Mouse (Mus musculus) heart, embryonic 15.5 days (tissue): ENCODE measurements around the gene Colgalt1. TPM values are rescaled to one million over a fixed set of nuclear protein-coding genes. Genes with fewer than 3 reads are reported as not detected.
A peak's percentile ranks its signal among the peaks of the same experiment; 100 is the strongest.

Experiments used
- ATAC-seq: fragments of 200-750 bp; cut with Nextera tagmentation; replicated peaks from 2 replicates; pipeline ENCODE4 v1.8.0; 2017; ENCODE audit warnings: low read depth, moderate TSS enrichment; ENCODE audit not compliant: insufficient number of reproducible peaks, insufficient read depth, low FRiP score
- H3K27ac ChIP-seq: fragments of 300-500 bp; sonication (generic); 2 replicates; pipeline ENCODE4 v1.5.1; 2015; ENCODE audit warnings: mild to moderate bottlenecking, inconsistent platforms
- H3K27me3 ChIP-seq: fragments of 300-500 bp; sonication (generic); 2 replicates; pipeline ENCODE4 v1.6.1; 2015; ENCODE audit warnings: inconsistent platforms
- H3K36me3 ChIP-seq: fragments of 300-500 bp; sonication (generic); 2 replicates; pipeline ENCODE4 v1.6.1; 2015; ENCODE audit warnings: mild to moderate bottlenecking, inconsistent platforms
- H3K4me1 ChIP-seq: fragments of 300-500 bp; sonication (generic); replicated peaks from 2 replicates; pipeline ENCODE4 v1.6.1; 2015; ENCODE audit warnings: inconsistent platforms
- H3K4me2 ChIP-seq: fragments of 300-500 bp; sonication (generic); 2 replicates; pipeline ENCODE4 v1.6.1; 2015; ENCODE audit warnings: inconsistent platforms, mild to moderate bottlenecking, moderate library complexity
- H3K4me3 ChIP-seq: fragments of 300-500 bp; sonication (generic); 2 replicates; pipeline ENCODE4 v1.5.1; 2015; ENCODE audit warnings: mild to moderate bottlenecking, inconsistent platforms
- H3K9ac ChIP-seq: fragments of 300-500 bp; sonication (generic); 2 replicates; pipeline ENCODE4 v1.6.1; 2015; ENCODE audit warnings: mild to moderate bottlenecking, inconsistent platforms
- H3K9me3 ChIP-seq: fragments of 300-500 bp; sonication (generic); replicated peaks from 2 replicates; pipeline ENCODE4 v1.6.1; 2016; ENCODE audit warnings: inconsistent platforms
- WGBS: fragments of 180-500 bp; shearing (Covaris S2); methylation state at CpG from one replicate; pipeline ENCODE4 v1.1.7; 2015; ENCODE audit warnings: mixed read lengths; 5-methylcytosine and 5-hydroxymethylcytosine counted together
- microRNA-seq: library from miRNA; unstranded; fragments of <30 nt; microRNA quantifications from one replicate; pipeline ENCODE4, GENCODE M21; 2016
- polyA plus RNA-seq: library from polyadenylated mRNA; unstranded; fragments of >200 nt; fragmentation: Nextera tagmentation; extraction: Ambion mirVana; gene quantifications from 2 replicates; pipeline ENCODE4 v1.2.1, GENCODE M21; 2015

Colgalt1 gene
- polyA plus RNA-seq, 1 experiment from 2014 or later, result 50.4 TPM

- Histone ChIP-seq H3K27ac (peak within 1 kb of the TSS; percentile 66), H3K4me3 (peak within 1 kb of the TSS; percentile 61), H3K36me3 (no peaks in the 10 kb centered on the region), H3K27me3 (peaks cover 10% of the 10 kb centered on the region; the same call in 1 of the 2 replicates), H3K9me3 (no peaks in the 10 kb centered on the region), H3K9ac (peak within 1 kb of the TSS; percentile 57), H3K4me2 (peak within 1 kb of the TSS; percentile 100), H3K4me1 (peaks cover 57% of the 10 kb centered on the region)
- peak; percentile 48 for ATAC-seq
- under 1% methylated on average over 42 of the region's 42 CpGs for WGBS
Observed at GRCm38 (mm10) chr8:71671549-71671965, 60.8 kb downstream of the Colgalt1 start, which contains the start of gene Unc13a. TSS of gene Unc13a (minus strand) at chr8:71671757.

- Histone ChIP-seq H3K9me3 (no peaks in the 10 kb centered on the region), H3K4me1 (peaks cover 50% of the 10 kb centered on the region), H3K4me3 (peak overlapping the region; percentile 61; the same call in 1 of the 2 replicates), H3K36me3 (no peaks in the 10 kb centered on the region), H3K9ac (no peak overlapping the region), H3K4me2 (peak overlapping the region; percentile 100), H3K27me3 (peaks cover 10% of the 10 kb centered on the region; the same call in 1 of the 2 replicates), H3K27ac (peak overlapping the region; percentile 66; the same call in 1 of the 2 replicates)
- WGBS, result 65% methylated on average over 6 of the region's 6 CpGs
- no peak for ATAC-seq
Observed at GRCm38 (mm10) chr8:71672168-71672735, 61.5 kb downstream of the Colgalt1 start.

- ATAC-seq, result no peak
- no peak overlapping the region for H3K9ac ChIP-seq
- WGBS, result 73% methylated on average over 2 of the region's 2 CpGs
- no peak overlapping the region for H3K4me3 ChIP-seq
- no peak overlapping the region for H3K4me2 ChIP-seq
- H3K4me1 ChIP-seq, result peaks cover 40% of the 10 kb centered on the region
- H3K36me3 ChIP-seq, result no peaks in the 10 kb centered on the region
- H3K27me3 ChIP-seq, result peaks cover 21% of the 10 kb centered on the region
- H3K27ac ChIP-seq, result no peak overlapping the region
- no peaks in the 10 kb centered on the region for H3K9me3 ChIP-seq
Observed at GRCm38 (mm10) chr8:71674071-71674470, 63.3 kb downstream of the Colgalt1 start.

Small RNAs within 50 kb of the gene (microRNA-seq; reads per million reads assigned to microRNA genes)
- not detected for gene Mir6769b

Other genes starting within 250 kb of the Colgalt1 start
- 67.6 and 75.3 TPM in 2 replicates for gene Use1, start 244.2 kb upstream of the Colgalt1 start, polyA plus RNA-seq
- 4.9 and 7.2 TPM in 2 replicates for gene Ocel1, start 239.7 kb upstream of the Colgalt1 start, polyA plus RNA-seq
- gene Nr2f6, start 229.0 kb upstream of the Colgalt1 start, polyA plus RNA-seq, result 43.4 and 51.5 TPM in 2 replicates
- gene Ushbp1, start 215.2 kb upstream of the Colgalt1 start, polyA plus RNA-seq, result 14.6 and 17.3 TPM in 2 replicates
- gene Babam1, start 214.1 kb upstream of the Colgalt1 start, polyA plus RNA-seq, result 75.5 and 89.9 TPM in 2 replicates
- 23.0 and 34.0 TPM in 2 replicates for gene Ankle1, start 205.0 kb upstream of the Colgalt1 start, polyA plus RNA-seq
- gene Abhd8, start 147.3 kb upstream of the Colgalt1 start, polyA plus RNA-seq, result 34.6 and 45.0 TPM in 2 replicates
- gene Mrpl34, start 146.0 kb upstream of the Colgalt1 start, polyA plus RNA-seq, result 149 and 188 TPM in 2 replicates
- 68.4 and 84.1 TPM in 2 replicates for gene Dda1, start 141.8 kb upstream of the Colgalt1 start, polyA plus RNA-seq
- gene Ano8, start 125.0 kb upstream of the Colgalt1 start, polyA plus RNA-seq, result 0.81 and 1.9 TPM in 2 replicates
- 10.5 and 11.8 TPM in 2 replicates for gene Gtpbp3, start 122.9 kb upstream of the Colgalt1 start, polyA plus RNA-seq
- 87.2 and 113 TPM in 2 replicates for gene Plvap, start 99.2 kb upstream of the Colgalt1 start, polyA plus RNA-seq
- 0.30 and 0.48 TPM in 2 replicates for gene Ccdc194, start 85.3 kb upstream of the Colgalt1 start, polyA plus RNA-seq
- gene Bst2, start 73.5 kb upstream of the Colgalt1 start, polyA plus RNA-seq, result 34.6 and 45.1 TPM in 2 replicates
- 51.1 and 65.2 TPM in 2 replicates for gene Mvb12a, start 68.1 kb upstream of the Colgalt1 start, polyA plus RNA-seq
- gene Tmem221, start 52.1 kb upstream of the Colgalt1 start, polyA plus RNA-seq, result 0.42 and 1.1 TPM in 2 replicates
- 0.08 TPM in 1 of 2 replicates, not detected in the other for gene Nxnl1, start 44.4 kb upstream of the Colgalt1 start, polyA plus RNA-seq
- gene Slc27a1, start 42.1 kb upstream of the Colgalt1 start, polyA plus RNA-seq, result 18.8 and 27.8 TPM in 2 replicates
- gene Pgls, start 18.8 kb upstream of the Colgalt1 start, polyA plus RNA-seq, result 159 and 171 TPM in 2 replicates
- 2.1 and 3.1 TPM in 2 replicates for gene Fam129c, start 13.3 kb upstream of the Colgalt1 start, polyA plus RNA-seq
- 0.49 and 0.75 TPM in 2 replicates for gene Unc13a, start 60.8 kb downstream of the Colgalt1 start, polyA plus RNA-seq
- 6.9 and 11.4 TPM in 2 replicates for gene Jak3, start 65.3 kb downstream of the Colgalt1 start, polyA plus RNA-seq
- 1.7 and 3.8 TPM in 2 replicates for gene Insl3, start 78.2 kb downstream of the Colgalt1 start, polyA plus RNA-seq
- gene B3gnt3, start 90.8 kb downstream of the Colgalt1 start, polyA plus RNA-seq, result 3.4 and 4.0 TPM in 2 replicates
- 1.9 and 13.2 TPM in 2 replicates for gene Fcho1, start 114.7 kb downstream of the Colgalt1 start, polyA plus RNA-seq